Mouse (Mus musculus): ENCODE results near the gene Ube2f.

- TF ChIP-seq CTCF (IDR thresholded peaks at IDR 0.05; ENCODE audit: control insufficient read depth, insufficient read depth, low read length) (no peak), POLR2A (IDR thresholded peaks at IDR 0.05; ENCODE audit: borderline replicate concordance, control insufficient read depth, low read depth, low read length) (peak; percentile 20; the same call in 1 of the 2 replicates)
Measured at GRCm38 (mm10) chr1:91321760-91322438, 71.8 kb downstream of the Ube2f start, which contains the start of gene Espnl.
